Mouse (Mus musculus) C2C12 (cell line): ENCODE measurements around the gene Kazald1. TPM values are rescaled to one million over a fixed set of nuclear protein-coding genes. Genes with fewer than 3 reads are reported as not detected.

Experiments used
- H3K27me3 ChIP-seq: one replicate; pipeline ENCODE4 v1.6.1; 2011; ENCODE audit not compliant: control insufficient read depth, insufficient read depth, insufficient read length
- H3K36me3 ChIP-seq: one replicate; pipeline ENCODE4 v1.6.1; 2011; ENCODE audit not compliant: control insufficient read depth, insufficient read depth
- H3K4me3 ChIP-seq: one replicate; pipeline ENCODE4 v1.5.1; 2011; ENCODE audit warnings: mild to moderate bottlenecking, control low read depth; ENCODE audit not compliant: poor library complexity, insufficient read depth, severe bottlenecking
- H3K79me2 ChIP-seq: one replicate; pipeline ENCODE4 v1.6.1; 2011; ENCODE audit not compliant: control insufficient read depth, insufficient read depth
- H3K79me3 ChIP-seq: one replicate; pipeline ENCODE4 v1.6.1; 2011; ENCODE audit warnings: low read depth, control low read depth
- H3ac ChIP-seq: one replicate; pipeline ENCODE3; 2011; ENCODE audit warnings: low read depth; ENCODE audit not compliant: control insufficient read depth, insufficient read length
- CEBPB ChIP-seq: IDR thresholded peaks from one replicate; pipeline ENCODE4 v1.6.1; 2011; ENCODE audit warnings: low read depth, mild to moderate bottlenecking, control low read depth, moderate library complexity
- CTCF ChIP-seq: IDR thresholded peaks from one replicate; pipeline ENCODE4 v1.5.1; 2011; ENCODE audit not compliant: control insufficient read depth, insufficient read depth, insufficient read length
- FOSL1 ChIP-seq: IDR thresholded peaks from one replicate; pipeline ENCODE4 v1.8.0; 2011; ENCODE audit warnings: mild to moderate bottlenecking, low read length; ENCODE audit not compliant: poor library complexity, insufficient read depth, severe bottlenecking
- MAX ChIP-seq: IDR thresholded peaks from one replicate; pipeline ENCODE4 v1.6.1; 2011; ENCODE audit warnings: mild to moderate bottlenecking, control low read depth
- MYOD1 ChIP-seq: IDR thresholded peaks from one replicate; pipeline ENCODE4 v1.6.1; 2011; ENCODE audit warnings: low read depth; ENCODE audit not compliant: control insufficient read depth, insufficient read length
- MYOG ChIP-seq: IDR thresholded peaks from one replicate; pipeline ENCODE4 v1.6.1; 2011; ENCODE audit not compliant: control insufficient read depth, insufficient read length; ENCODE audit errors: extremely low read depth
- USF1 ChIP-seq: IDR thresholded peaks from one replicate; pipeline ENCODE4 v1.6.1; 2011; ENCODE audit warnings: low read depth, mild to moderate bottlenecking, control low read depth, moderate library complexity
- polyA plus RNA-seq: library from polyadenylated mRNA; unstranded; fragments of >200 nt; fragmentation: generic; extraction: Trizol; gene quantifications from one replicate; pipeline ENCODE4 v1.2.1, GENCODE M21; 2012; ENCODE audit warnings: missing spikeins

Kazald1 gene
- polyA plus RNA-seq, 1 experiment = 7.8 TPM

GRCm38 (mm10) chr19:45097868-45098267, 22.8 kb downstream of the Kazald1 start:
- no peak for TF ChIP-seq CEBPB
- no peak for TF ChIP-seq MAX
- TF ChIP-seq MYOD1 = no peak
- no peak for TF ChIP-seq USF1
- TF ChIP-seq MYOG = no peak
- no peak for TF ChIP-seq CTCF
- no peak for TF ChIP-seq FOSL1
- Histone ChIP-seq H3K36me3 (no peaks in the 10 kb centered on the region), H3K27me3 (peaks cover 9% of the 10 kb centered on the region), H3K4me3 (no peak overlapping the region), H3K79me2 (no peaks in the 10 kb centered on the region), H3K79me3 (no peaks in the 10 kb centered on the region), H3ac (no peak overlapping the region)

GRCm38 (mm10) chr19:45100486-45101270, 25.6 kb downstream of the Kazald1 start:
- H3K79me2 ChIP-seq = no peaks in the 10 kb centered on the region
- TF ChIP-seq FOSL1 (no peak), CEBPB (no peak), MAX (no peak), CTCF (no peak), MYOG (no peak)
- no peaks in the 10 kb centered on the region for H3K79me3 ChIP-seq
- H3ac ChIP-seq = no peak overlapping the region
- H3K36me3 ChIP-seq = no peaks in the 10 kb centered on the region
- H3K4me3 ChIP-seq = no peak overlapping the region
- H3K27me3 ChIP-seq = peaks cover 31% of the 10 kb centered on the region

GRCm38 (mm10) chr19:45105591-45105990, 30.6 kb downstream of the Kazald1 start:
- no peaks in the 10 kb centered on the region for H3K79me3 ChIP-seq
- no peaks in the 10 kb centered on the region for H3K79me2 ChIP-seq
- TF ChIP-seq MAX (no peak), FOSL1 (no peak), CTCF (no peak), CEBPB (no peak), MYOG (no peak), MYOD1 (no peak), USF1 (no peak)
- peaks cover 35% of the 10 kb centered on the region for H3K27me3 ChIP-seq
- no peak overlapping the region for H3ac ChIP-seq
- no peak overlapping the region for H3K4me3 ChIP-seq
- H3K36me3 ChIP-seq = no peaks in the 10 kb centered on the region

- peaks cover 34% of the 10 kb centered on the region for H3K27me3 ChIP-seq
- H3K79me2 ChIP-seq = no peaks in the 10 kb centered on the region
- no peaks in the 10 kb centered on the region for H3K79me3 ChIP-seq
- TF ChIP-seq MYOG (no peak), USF1 (no peak), CEBPB (no peak), MAX (no peak), FOSL1 (no peak), MYOD1 (no peak), CTCF (no peak)
- H3K36me3 ChIP-seq = no peaks in the 10 kb centered on the region
- H3ac ChIP-seq = no peak overlapping the region
- no peak overlapping the region for H3K4me3 ChIP-seq
These were observed 31.6 kb downstream of the Kazald1 start for GRCm38 (mm10) chr19:45106689-45107088.

GRCm38 (mm10) chr19:45110681-45111080, 35.6 kb downstream of the Kazald1 start:
- Histone ChIP-seq H3K79me3 (no peaks in the 10 kb centered on the region), H3K4me3 (no peak overlapping the region), H3K27me3 (peaks cover 26% of the 10 kb centered on the region)

More at GRCm38 (mm10) chr19:45110681-45111080, 35.6 kb downstream of the Kazald1 start:
- TF ChIP-seq CTCF = no peak
- no peak for TF ChIP-seq USF1
- TF ChIP-seq MYOG = no peak
- TF ChIP-seq FOSL1 = no peak
- TF ChIP-seq MYOD1 = no peak
- no peak for TF ChIP-seq CEBPB
- no peaks in the 10 kb centered on the region for H3K79me2 ChIP-seq
- no peak overlapping the region for H3ac ChIP-seq
- no peaks in the 10 kb centered on the region for H3K36me3 ChIP-seq
